Comparison of ENCODE assay signal across 7 mouse cellular contexts in genomic region chr4:149446309-149446708, GRCm38 (mm10). TPM values are rescaled to one million over a fixed set of nuclear protein-coding genes. Genes with fewer than 3 reads are reported as not detected.
DNase-seq lines count a peak whose midpoint lies in the region; ATAC-seq lines count a peak whose summit lies in the region.

No protein-coding gene starts in this region.

- no peak for DNase-seq in neural tube, embryonic 11.5 days (ENCODE audit: low spot score)
- no peak for DNase-seq in neural tube, embryonic 10.5 days (ENCODE audit: extremely low spot score, low spot score)
- DNase-seq in retina, postnatal 1 day = no peak
- no peak for DNase-seq in adipocyte (ENCODE audit: low spot score)
- DNase-seq in left cerebral cortex, adult 11 months (ENCODE audit: low spot score) = no peak

- H3K4me2 ChIP-seq in neural tube, embryonic 11.5 days (ENCODE audit: low read depth) = peak overlapping the region; percentile 47
- no peak overlapping the region; the same call in 1 of the 2 replicates for H3K4me2 ChIP-seq in forebrain, embryonic 16.5 days (ENCODE audit: low read length)
- H3K4me2 ChIP-seq in liver, embryonic 15.5 days = peak overlapping the region; percentile 73

- peak overlapping the region; percentile 86; the same call in 1 of the 2 replicates for H3K27ac ChIP-seq in neural tube, embryonic 11.5 days (ENCODE audit: low read depth, low read length)
- H3K27ac ChIP-seq in forebrain, embryonic 16.5 days (ENCODE audit: low read length) = peak overlapping the region; percentile 93
- H3K27ac ChIP-seq in liver, embryonic 15.5 days (replicated peaks) = no peak overlapping the region

- H3K27me3 ChIP-seq in neural tube, embryonic 11.5 days (ENCODE audit: control insufficient read depth, insufficient read depth, low read length) = no peaks in the 10 kb centered on the region
- no peaks in the 10 kb centered on the region for H3K27me3 ChIP-seq in forebrain, embryonic 16.5 days (replicated peaks; ENCODE audit: control insufficient read depth, insufficient read depth, low read length)
- H3K27me3 ChIP-seq in liver, embryonic 15.5 days = no peaks in the 10 kb centered on the region

- no peaks in the 10 kb centered on the region for H3K36me3 ChIP-seq in neural tube, embryonic 11.5 days (ENCODE audit: control insufficient read depth, insufficient read depth, low read length)
- no peaks in the 10 kb centered on the region for H3K36me3 ChIP-seq in forebrain, embryonic 16.5 days (ENCODE audit: control insufficient read depth, insufficient read depth)
- no peaks in the 10 kb centered on the region for H3K36me3 ChIP-seq in liver, embryonic 15.5 days (replicated peaks)

- no peak overlapping the region for H3K4me3 ChIP-seq in neural tube, embryonic 11.5 days (ENCODE audit: low read depth, low read length)
- no peak overlapping the region for H3K4me3 ChIP-seq in forebrain, embryonic 16.5 days (replicated peaks; ENCODE audit: low read length)
- H3K4me3 ChIP-seq in liver, embryonic 15.5 days (replicated peaks) = peak overlapping the region; percentile 44; the same call in 1 of the 2 replicates

- WGBS in neural tube, embryonic 11.5 days = 54% methylated on average over 1 of the region's 1 CpGs
- 45% methylated on average over 1 of the region's 1 CpGs for WGBS in forebrain, embryonic 16.5 days
- 45% methylated on average over 1 of the region's 1 CpGs for WGBS in liver, embryonic 15.5 days (ENCODE audit: insufficient replicate concordance)

- peaks cover 2% of the 10 kb centered on the region; the same call in 1 of the 2 replicates for H3K4me1 ChIP-seq in neural tube, embryonic 11.5 days (ENCODE audit: control insufficient read depth, insufficient read depth, low read length)
- peaks cover 16% of the 10 kb centered on the region for H3K4me1 ChIP-seq in forebrain, embryonic 16.5 days (replicated peaks; ENCODE audit: control insufficient read depth, insufficient read depth, low read length)
- peaks cover 21% of the 10 kb centered on the region for H3K4me1 ChIP-seq in liver, embryonic 15.5 days (replicated peaks)

- no peaks in the 10 kb centered on the region for H3K9me3 ChIP-seq in neural tube, embryonic 11.5 days (ENCODE audit: control insufficient read depth, low read length)
- no peaks in the 10 kb centered on the region for H3K9me3 ChIP-seq in forebrain, embryonic 16.5 days (ENCODE audit: control insufficient read depth, low read length)
- H3K9me3 ChIP-seq in liver, embryonic 15.5 days (replicated peaks) = no peaks in the 10 kb centered on the region

- ATAC-seq in neural tube, embryonic 11.5 days (ENCODE audit: insufficient read depth, low FRiP score, low TSS enrichment) = no peak
- no peak for ATAC-seq in forebrain, embryonic 16.5 days
- no peak for ATAC-seq in liver, embryonic 15.5 days (ENCODE audit: insufficient read depth)

- H3K9ac ChIP-seq in neural tube, embryonic 11.5 days (ENCODE audit: low read length) = no peak overlapping the region
- H3K9ac ChIP-seq in forebrain, embryonic 16.5 days (replicated peaks; ENCODE audit: low read depth, low read length) = no peak overlapping the region
- no peak overlapping the region for H3K9ac ChIP-seq in liver, embryonic 15.5 days

RNA-seq across cellular contexts. Expression of gene Rbp7, which starts 8.5 kb away (rescaled TPM):
- polyA plus RNA-seq in neural tube, embryonic 11.5 days (2014; fragmentation: Nextera tagmentation; extraction: Ambion mirVana) = not detected in 2 replicates
- polyA plus RNA-seq in forebrain, embryonic 16.5 days (2015; fragmentation: Nextera tagmentation; extraction: Ambion mirVana) = not detected in 2 replicates
- not detected in 2 replicates for polyA plus RNA-seq in liver, embryonic 15.5 days (2015; fragmentation: Nextera tagmentation; extraction: Ambion mirVana)

RNA-seq across cellular contexts. Expression of gene Ube4b, which starts 19.8 kb away (rescaled TPM):
- polyA plus RNA-seq in neural tube, embryonic 11.5 days (2014; fragmentation: Nextera tagmentation; extraction: Ambion mirVana) = 61.4 and 68.8 TPM in 2 replicates
- 59.8 and 60.7 TPM in 2 replicates for polyA plus RNA-seq in forebrain, embryonic 16.5 days (2015; fragmentation: Nextera tagmentation; extraction: Ambion mirVana)
- 10.2 and 14.8 TPM in 2 replicates for polyA plus RNA-seq in liver, embryonic 15.5 days (2015; fragmentation: Nextera tagmentation; extraction: Ambion mirVana)

RNA-seq across cellular contexts. Expression of gene Tmem274, which starts 30.9 kb away (rescaled TPM):
- not detected in 2 replicates for polyA plus RNA-seq in neural tube, embryonic 11.5 days (2014; fragmentation: Nextera tagmentation; extraction: Ambion mirVana)
- polyA plus RNA-seq in forebrain, embryonic 16.5 days (2015; fragmentation: Nextera tagmentation; extraction: Ambion mirVana) = 0.57 TPM in 1 of 2 replicates, not detected in the other
- polyA plus RNA-seq in liver, embryonic 15.5 days (2015; fragmentation: Nextera tagmentation; extraction: Ambion mirVana) = 0.20 TPM in 1 of 2 replicates, not detected in the other

RNA-seq across cellular contexts. Expression of gene Nmnat1, which starts 38.7 kb away (rescaled TPM):
- 14.6 and 14.9 TPM in 2 replicates for polyA plus RNA-seq in neural tube, embryonic 11.5 days (2014; fragmentation: Nextera tagmentation; extraction: Ambion mirVana)
- polyA plus RNA-seq in forebrain, embryonic 16.5 days (2015; fragmentation: Nextera tagmentation; extraction: Ambion mirVana) = 10.9 and 11.1 TPM in 2 replicates
- polyA plus RNA-seq in liver, embryonic 15.5 days (2015; fragmentation: Nextera tagmentation; extraction: Ambion mirVana) = 5.1 and 5.3 TPM in 2 replicates

RNA-seq across cellular contexts. Expression of gene Lzic, which starts 38.7 kb away (rescaled TPM):
- polyA plus RNA-seq in neural tube, embryonic 11.5 days (2014; fragmentation: Nextera tagmentation; extraction: Ambion mirVana) = 49.4 and 59.3 TPM in 2 replicates
- 47.3 and 51.7 TPM in 2 replicates for polyA plus RNA-seq in forebrain, embryonic 16.5 days (2015; fragmentation: Nextera tagmentation; extraction: Ambion mirVana)
- 10.3 and 11.9 TPM in 2 replicates for polyA plus RNA-seq in liver, embryonic 15.5 days (2015; fragmentation: Nextera tagmentation; extraction: Ambion mirVana)
